Mouse (Mus musculus): ENCODE data around the gene Adora2b.

- TF ChIP-seq POLR2A (IDR thresholded peaks at IDR 0.05; ENCODE audit: borderline replicate concordance, insufficient read depth, low read length) (no peak), CTCF (IDR thresholded peaks at IDR 0.05; ENCODE audit: borderline replicate concordance, insufficient read depth, low read depth, low read length) (no peak)
These were observed 4.6 kb downstream of the Adora2b start for GRCm38 (mm10) chr11:62253380-62253779.
